Mouse (Mus musculus): ENCODE results near the gene Tmem255b. TPM values are rescaled to one million over a fixed set of nuclear protein-coding genes. Genes with fewer than 3 reads are reported as not detected.

Tmem255b gene
- polyA plus RNA-seq, 1 experiment: 4.0 TPM

GRCm38 (mm10) chr8:13482101-13482801, 47.3 kb downstream of the Tmem255b start:
- H3K4me1 ChIP-seq (ENCODE audit: control insufficient read depth, insufficient read depth, low read length): no peaks in the 10 kb centered on the region
- no peak overlapping the region for H3K4me3 ChIP-seq (ENCODE audit: insufficient read depth, low read length)
- TF ChIP-seq POLR2A (IDR thresholded peaks at IDR 0.05; ENCODE audit: extremely low read depth, insufficient read depth, low read length): no peak
- no peak for TF ChIP-seq CTCF (IDR thresholded peaks at IDR 0.05; ENCODE audit: extremely low read depth, insufficient read depth, low read length)
- no peak overlapping the region for H3K27ac ChIP-seq (ENCODE audit: insufficient read depth, low read length)

GRCm38 (mm10) chr8:13483191-13483590, 48.2 kb downstream of the Tmem255b start:
- no peaks in the 10 kb centered on the region for H3K4me1 ChIP-seq (ENCODE audit: control insufficient read depth, insufficient read depth, low read length)
- TF ChIP-seq POLR2A (IDR thresholded peaks at IDR 0.05; ENCODE audit: extremely low read depth, insufficient read depth, low read length) (no peak), CTCF (IDR thresholded peaks at IDR 0.05; ENCODE audit: extremely low read depth, insufficient read depth, low read length) (no peak)
- H3K27ac ChIP-seq (ENCODE audit: insufficient read depth, low read length): no peak overlapping the region
- no peak overlapping the region for H3K4me3 ChIP-seq (ENCODE audit: insufficient read depth, low read length)

- TF ChIP-seq CTCF (IDR thresholded peaks at IDR 0.05; ENCODE audit: extremely low read depth, insufficient read depth, low read length) (no peak), POLR2A (IDR thresholded peaks at IDR 0.05; ENCODE audit: extremely low read depth, insufficient read depth, low read length) (no peak)
- peaks cover 4% of the 10 kb centered on the region; the same call in 1 of the 2 replicates for H3K4me1 ChIP-seq (ENCODE audit: control insufficient read depth, insufficient read depth, low read length)
- no peak overlapping the region for H3K27ac ChIP-seq (ENCODE audit: insufficient read depth, low read length)
- H3K4me3 ChIP-seq (ENCODE audit: insufficient read depth, low read length): no peak overlapping the region
Observed at GRCm38 (mm10) chr8:13489351-13489750, 54.4 kb downstream of the Tmem255b start.

GRCm38 (mm10) chr8:13489986-13490910, 55.3 kb downstream of the Tmem255b start:
- Histone ChIP-seq H3K4me3 (ENCODE audit: insufficient read depth, low read length) (no peak overlapping the region), H3K4me1 (ENCODE audit: control insufficient read depth, insufficient read depth, low read length) (peaks cover 4% of the 10 kb centered on the region; the same call in 1 of the 2 replicates), H3K27ac (ENCODE audit: insufficient read depth, low read length) (no peak overlapping the region)
- TF ChIP-seq POLR2A (IDR thresholded peaks at IDR 0.05; ENCODE audit: extremely low read depth, insufficient read depth, low read length) (no peak), CTCF (IDR thresholded peaks at IDR 0.05; ENCODE audit: extremely low read depth, insufficient read depth, low read length) (no peak)

GRCm38 (mm10) chr8:13491491-13492010, 56.6 kb downstream of the Tmem255b start:
- no peak for TF ChIP-seq POLR2A (IDR thresholded peaks at IDR 0.05; ENCODE audit: extremely low read depth, insufficient read depth, low read length)
- TF ChIP-seq CTCF (IDR thresholded peaks at IDR 0.05; ENCODE audit: extremely low read depth, insufficient read depth, low read length): no peak

GRCm38 (mm10) chr8:13492198-13492995, 57.4 kb downstream of the Tmem255b start:
- Histone ChIP-seq H3K27ac (ENCODE audit: insufficient read depth, low read length) (no peak overlapping the region), H3K4me1 (ENCODE audit: control insufficient read depth, insufficient read depth, low read length) (peaks cover 4% of the 10 kb centered on the region; the same call in 1 of the 2 replicates), H3K4me3 (ENCODE audit: insufficient read depth, low read length) (peak overlapping the region; percentile 95; the same call in 1 of the 2 replicates)
- TF ChIP-seq CTCF (IDR thresholded peaks at IDR 0.05; ENCODE audit: extremely low read depth, insufficient read depth, low read length) (no peak), POLR2A (IDR thresholded peaks at IDR 0.05; ENCODE audit: extremely low read depth, insufficient read depth, low read length) (no peak)

More at GRCm38 (mm10) chr8:13491491-13492010, 56.6 kb downstream of the Tmem255b start:
- H3K4me3 ChIP-seq (ENCODE audit: insufficient read depth, low read length): no peak overlapping the region
- peaks cover 4% of the 10 kb centered on the region; the same call in 1 of the 2 replicates for H3K4me1 ChIP-seq (ENCODE audit: control insufficient read depth, insufficient read depth, low read length)
- no peak overlapping the region for H3K27ac ChIP-seq (ENCODE audit: insufficient read depth, low read length)

GRCm38 (mm10) chr8:13493011-13493410, 58.0 kb downstream of the Tmem255b start:
- TF ChIP-seq POLR2A (IDR thresholded peaks at IDR 0.05; ENCODE audit: extremely low read depth, insufficient read depth, low read length): no peak
- no peak for TF ChIP-seq CTCF (IDR thresholded peaks at IDR 0.05; ENCODE audit: extremely low read depth, insufficient read depth, low read length)
- H3K4me3 ChIP-seq (ENCODE audit: insufficient read depth, low read length): peak overlapping the region; percentile 95; the same call in 1 of the 2 replicates
- H3K27ac ChIP-seq (ENCODE audit: insufficient read depth, low read length): no peak overlapping the region
- H3K4me1 ChIP-seq (ENCODE audit: control insufficient read depth, insufficient read depth, low read length): peaks cover 4% of the 10 kb centered on the region; the same call in 1 of the 2 replicates

GRCm38 (mm10) chr8:13493858-13494631, 59.1 kb downstream of the Tmem255b start, which contains the start of gene Gas6:
Gene Gas6 (minus strand): TSS chr8:13494490.
- peak within 1 kb of the TSS; percentile 56 for H3K27ac ChIP-seq (ENCODE audit: insufficient read depth, low read length)
- no peak for TF ChIP-seq CTCF (IDR thresholded peaks at IDR 0.05; ENCODE audit: extremely low read depth, insufficient read depth, low read length)
- TF ChIP-seq POLR2A (IDR thresholded peaks at IDR 0.05; ENCODE audit: extremely low read depth, insufficient read depth, low read length): peak; percentile 87
- peaks cover 4% of the 10 kb centered on the region; the same call in 1 of the 2 replicates for H3K4me1 ChIP-seq (ENCODE audit: control insufficient read depth, insufficient read depth, low read length)
- H3K4me3 ChIP-seq (ENCODE audit: insufficient read depth, low read length): peak within 1 kb of the TSS; percentile 95
